Mouse (Mus musculus): ENCODE data around the gene Gm9945. TPM values are rescaled to one million over a fixed set of nuclear protein-coding genes. Genes with fewer than 3 reads are reported as not detected.

Gene Gm9945
- polyA plus RNA-seq, 3 experiments from 2014 or later: not detected

GRCm38 (mm10) chr11:53463551-53464424 lies 16.2 kb upstream of the Gm9945 start:
- ATAC-seq: no peak

- no peak for ATAC-seq
These were observed 13.6 kb upstream of the Gm9945 start for GRCm38 (mm10) chr11:53466231-53466971.

DNA sequence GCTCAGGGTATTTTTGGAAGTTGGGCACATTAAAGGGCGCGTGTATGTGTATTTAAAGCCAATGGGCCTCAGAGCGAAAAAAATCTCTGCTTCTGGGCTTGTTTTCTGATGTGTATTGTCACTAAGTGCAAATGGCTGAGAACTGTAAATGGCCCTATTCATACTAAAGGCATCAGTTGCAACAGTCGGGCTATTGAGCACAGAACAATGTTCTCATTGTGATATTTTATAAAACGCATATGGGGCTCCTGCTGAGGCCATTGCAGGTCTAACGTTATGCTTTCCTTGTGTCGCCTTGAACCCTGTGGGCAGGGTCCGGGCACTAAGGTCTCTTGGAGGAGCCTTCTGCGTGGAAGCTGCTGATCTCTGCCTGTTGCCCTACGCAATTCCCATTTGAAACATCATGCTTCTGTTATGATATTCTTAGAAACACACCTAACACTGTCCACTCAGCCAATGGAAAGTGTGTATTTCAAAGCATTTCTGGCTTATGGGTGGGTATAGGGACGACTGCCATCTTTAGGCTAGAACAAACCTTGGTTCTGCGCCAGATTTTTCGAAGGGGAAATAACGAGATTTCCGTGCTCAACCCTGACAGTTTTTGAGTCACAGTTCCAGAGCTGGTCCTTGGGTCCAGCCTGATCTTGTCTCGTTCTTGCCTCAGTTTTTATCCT lies 10.5 kb upstream of the Gm9945 start:
- ATAC-seq: peak; percentile 21

GRCm38 (mm10) chr11:53469968-53470695 lies 9.8 kb upstream of the Gm9945 start, which contains the start of gene Gm9837:
TSS of gene Gm9837 (minus strand) at chr11:53470479.
- peak; percentile 86 for ATAC-seq

GRCm38 (mm10) chr11:53472709-53473108 lies 7.3 kb upstream of the Gm9945 start:
- no peak for ATAC-seq

DNA sequence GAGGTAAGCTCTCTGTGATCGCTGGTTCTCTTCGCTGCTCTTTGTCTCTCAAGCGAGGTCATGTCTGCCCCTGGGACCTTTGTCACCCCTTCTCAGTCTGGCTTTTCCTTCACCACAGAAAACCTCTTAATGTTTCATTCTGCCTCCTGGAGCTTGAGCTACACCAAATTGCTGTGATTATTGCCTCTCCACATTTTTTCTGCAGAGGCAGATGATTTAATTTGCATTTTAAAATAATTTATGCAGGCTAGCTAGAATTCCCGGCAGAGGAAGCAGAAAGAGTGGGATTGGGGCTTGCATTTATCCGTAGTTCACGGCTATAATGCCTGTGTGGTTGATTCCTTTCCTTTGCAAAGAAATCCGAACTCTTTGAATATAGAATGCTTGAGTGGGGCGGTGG lies 4.3 kb upstream of the Gm9945 start:
- no peak for ATAC-seq

DNA sequence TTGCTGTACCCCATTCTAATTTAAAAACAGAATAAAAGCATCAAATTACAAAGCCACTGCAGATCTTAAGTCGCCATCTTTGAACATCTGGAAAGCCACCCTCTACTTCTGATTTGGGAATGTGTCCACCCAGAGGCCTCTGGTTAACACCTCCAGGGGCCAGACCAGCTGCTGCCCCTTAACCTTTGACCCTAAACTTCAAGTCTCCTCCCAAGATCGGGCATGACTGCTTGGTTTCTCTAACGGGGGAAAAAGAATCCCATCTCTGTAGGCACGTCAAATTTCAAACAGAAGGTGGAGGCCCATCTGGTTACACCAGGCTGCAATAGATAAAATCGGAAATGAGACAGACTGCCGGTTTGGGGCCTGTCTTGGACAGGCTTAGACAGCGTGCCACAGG lies 2.1 kb upstream of the Gm9945 start:
- ATAC-seq: no peak

DNA sequence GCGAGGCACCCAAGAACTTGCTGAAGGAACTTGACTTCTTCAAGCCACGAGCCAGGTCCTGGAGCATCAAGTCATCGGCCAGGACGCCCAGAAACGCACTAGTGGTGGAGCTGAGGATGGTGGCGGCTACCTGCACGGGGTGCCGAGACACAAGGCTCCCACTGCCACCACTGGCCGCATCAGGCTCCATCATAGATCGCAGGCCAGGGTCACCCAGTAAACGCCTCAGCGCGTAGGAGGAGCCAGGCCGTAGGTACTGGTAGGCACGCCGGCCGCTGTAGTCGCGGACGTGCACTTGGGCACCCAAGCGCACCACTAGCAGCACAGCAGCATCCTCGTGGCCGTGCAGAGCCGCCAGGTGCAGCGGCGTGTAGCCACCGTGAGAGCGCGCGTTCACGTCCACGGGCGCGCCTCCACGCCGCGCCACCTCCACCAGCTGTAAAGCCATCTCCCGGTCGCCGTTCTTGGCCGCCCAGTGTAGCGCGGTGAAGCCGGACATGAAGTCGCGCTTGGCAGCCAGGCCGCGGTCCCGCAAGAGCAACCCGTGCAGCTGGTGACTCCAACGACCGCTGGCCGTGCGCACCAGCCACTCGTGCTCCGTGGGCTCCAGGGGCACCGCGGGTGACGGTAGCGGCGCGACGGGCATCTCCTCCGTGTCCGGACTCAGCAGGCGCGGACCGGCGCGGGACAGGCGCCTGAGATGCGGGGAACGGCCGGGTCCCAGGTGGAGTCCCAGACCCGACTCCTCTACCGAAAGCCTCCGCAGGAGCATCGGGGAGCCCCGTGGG lies 1.4 kb upstream of the Gm9945 start:
- ATAC-seq: no peak

DNA sequence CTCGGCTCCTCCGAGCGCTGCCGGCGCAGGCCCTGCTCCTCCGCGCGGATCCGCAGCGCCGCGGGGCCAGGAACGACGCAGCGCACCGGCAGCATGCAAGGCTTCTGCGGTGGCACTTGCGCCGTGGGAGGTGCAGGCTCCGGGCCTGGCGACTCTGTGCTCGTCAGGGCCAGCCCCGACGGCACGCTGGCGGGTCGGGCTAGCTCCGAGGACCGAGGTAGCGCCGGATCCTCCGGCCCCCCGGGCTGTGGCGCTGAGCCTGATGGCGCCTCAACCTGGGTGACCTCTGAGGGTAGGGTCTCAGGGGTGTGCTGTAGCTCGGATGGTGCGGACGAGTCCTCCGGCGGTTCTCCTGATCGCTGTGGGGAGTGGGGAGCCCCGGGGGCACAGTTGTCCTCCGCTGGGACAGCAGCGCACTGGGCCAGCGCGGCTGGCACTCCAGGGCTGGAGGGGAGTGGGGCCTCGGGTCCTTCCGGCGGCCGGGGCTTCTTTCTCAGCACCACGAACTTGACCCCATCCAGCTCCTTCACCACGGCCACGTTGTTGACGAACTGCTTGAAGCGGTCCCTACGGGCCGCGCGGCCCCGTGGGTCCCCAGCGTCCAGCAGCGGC lies 689 bp upstream of the Gm9945 start:
- ATAC-seq: no peak

- ATAC-seq: no peak
These were observed 1.2 kb downstream of the Gm9945 start for GRCm38 (mm10) chr11:53481088-53481730.

GRCm38 (mm10) chr11:53483159-53483891 lies 3.4 kb downstream of the Gm9945 start:
- no peak for ATAC-seq

DNA sequence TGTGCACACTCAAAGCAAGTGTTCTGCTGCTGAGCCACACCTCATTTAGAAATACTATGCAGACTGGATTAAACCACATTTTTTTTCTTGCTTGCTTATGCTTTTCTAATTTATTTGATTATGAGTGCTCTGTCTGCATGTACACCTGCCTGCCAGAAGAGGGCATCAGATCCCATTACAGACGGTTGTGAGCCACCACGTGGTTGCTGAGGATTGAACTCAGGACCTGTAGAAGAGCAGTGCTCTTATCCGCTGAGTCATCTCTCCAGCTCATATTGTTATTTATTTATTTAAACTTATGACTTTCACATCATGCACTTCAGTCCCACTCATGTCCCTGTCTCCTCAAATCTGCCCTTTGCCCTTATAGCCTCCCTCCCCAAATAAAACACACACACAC lies 5.8 kb downstream of the Gm9945 start:
- ATAC-seq: no peak

DNA sequence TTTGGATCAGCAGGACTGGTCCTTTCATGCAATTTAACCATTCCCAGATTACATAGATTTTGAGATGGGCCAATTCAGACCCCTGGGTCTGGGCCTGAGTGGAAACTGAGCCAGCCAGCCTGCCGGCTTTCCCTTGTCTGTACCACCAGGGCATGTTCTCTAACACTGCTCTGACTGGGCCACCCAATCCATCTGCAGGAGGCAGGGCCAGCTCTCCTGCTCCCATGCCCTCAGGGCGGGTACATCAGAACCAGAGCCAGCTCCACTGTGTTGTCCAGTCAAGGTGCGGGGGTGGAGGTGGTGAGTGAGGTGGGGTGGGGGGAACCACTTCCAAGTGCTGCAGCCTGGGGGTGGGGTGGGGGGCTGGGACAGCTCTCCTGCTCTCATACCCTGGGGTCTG lies 6.4 kb downstream of the Gm9945 start:
- no peak for ATAC-seq

DNA sequence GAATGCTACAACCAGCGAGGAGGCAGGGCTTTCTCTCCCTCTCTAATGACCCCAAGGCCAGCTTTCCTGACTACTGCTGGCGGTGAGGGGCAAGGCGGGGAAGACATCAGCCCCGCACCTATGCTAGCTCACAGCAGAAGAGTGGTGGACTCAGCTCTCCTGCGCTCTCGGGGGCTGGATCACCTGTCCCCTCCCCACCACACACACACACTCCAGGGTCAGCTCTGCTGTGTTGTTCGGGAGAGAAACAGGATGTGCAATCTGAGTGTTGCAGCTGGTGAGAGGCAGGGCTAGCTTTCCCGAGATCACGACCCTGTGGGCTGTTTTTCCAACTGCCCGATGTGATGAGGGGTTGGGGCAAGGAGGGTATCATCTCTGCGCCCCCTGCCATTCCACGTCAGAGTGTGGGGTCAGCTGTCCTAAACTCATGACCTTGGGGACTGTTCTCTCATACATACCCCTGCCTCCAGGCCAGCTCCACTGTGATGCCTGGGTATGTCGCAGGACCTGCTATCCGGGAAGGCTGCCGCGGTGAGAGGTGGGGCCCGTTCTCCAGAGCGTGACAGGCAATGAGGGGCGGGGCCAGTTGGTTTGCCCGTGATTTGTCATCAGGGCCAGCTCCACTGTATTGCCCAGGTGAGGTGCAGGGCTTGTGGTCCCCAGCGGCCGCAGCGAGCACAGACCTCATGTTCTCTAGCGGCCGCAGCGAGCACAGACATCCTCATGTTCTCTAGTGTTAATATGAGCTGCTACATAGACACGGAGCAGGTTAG lies 7.0 kb downstream of the Gm9945 start:
- no peak for ATAC-seq

DNA sequence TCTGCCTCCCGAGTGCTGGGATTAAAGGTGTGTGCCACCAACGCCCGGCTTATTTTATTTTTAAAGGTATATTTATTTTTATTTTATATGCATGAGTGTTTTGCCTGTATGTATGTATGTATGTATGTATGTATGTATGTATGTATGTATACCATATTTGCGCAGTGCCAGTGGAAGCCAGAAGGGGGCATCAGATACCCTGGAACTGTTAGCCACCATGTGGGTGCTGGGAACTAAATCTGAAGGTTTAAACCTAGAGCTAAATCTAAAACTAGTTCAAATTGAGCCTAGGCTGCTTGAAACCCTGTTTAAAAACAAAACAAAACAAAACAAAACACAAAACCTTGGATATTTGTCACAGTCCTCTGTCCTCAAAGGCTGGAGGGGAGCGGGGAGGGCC lies 9.0 kb downstream of the Gm9945 start:
- no peak for ATAC-seq

GRCm38 (mm10) chr11:53489421-53489820 lies 9.5 kb downstream of the Gm9945 start:
- ATAC-seq: no peak

GRCm38 (mm10) chr11:53491954-53492401 lies 12.0 kb downstream of the Gm9945 start:
- no peak for ATAC-seq

GRCm38 (mm10) chr11:53493243-53493955 lies 13.4 kb downstream of the Gm9945 start:
- ATAC-seq: no peak

Data from inflammation-experienced regulatory T-cells, adult 6 months (primary cell).